Mouse (Mus musculus) megakaryocyte progenitor cell, adult 5-6 weeks (primary cell): Measurements from ENCODE around the gene Nsun2. TPM values are rescaled to one million over a fixed set of nuclear protein-coding genes. Genes with fewer than 3 reads are reported as not detected.

Experiments used
- ATAC-seq: replicated peaks from 2 replicates; pipeline ENCODE4 v1.8.0; 2016; ENCODE audit warnings: mild to moderate bottlenecking, moderate TSS enrichment, inconsistent platforms; ENCODE audit not compliant: poor library complexity
- total RNA-seq, 2 experiments: library from RNA; stranded (forward) in 1 of 2; stranded (reverse) in 1 of 2; fragments of 157-497, 149-512 nt in 1 of 2; fragments of 200-1000 nt in 1 of 2; gene quantifications; 2 replicates each; pipeline versions ENCODE4 v1.2.3 to v1.2.4; 2015 to 2017

The Nsun2 gene
- total RNA-seq (2015), result 111 and 121 TPM in 2 replicates
- 197 and 244 TPM in 2 replicates for total RNA-seq (2017)

DNA sequence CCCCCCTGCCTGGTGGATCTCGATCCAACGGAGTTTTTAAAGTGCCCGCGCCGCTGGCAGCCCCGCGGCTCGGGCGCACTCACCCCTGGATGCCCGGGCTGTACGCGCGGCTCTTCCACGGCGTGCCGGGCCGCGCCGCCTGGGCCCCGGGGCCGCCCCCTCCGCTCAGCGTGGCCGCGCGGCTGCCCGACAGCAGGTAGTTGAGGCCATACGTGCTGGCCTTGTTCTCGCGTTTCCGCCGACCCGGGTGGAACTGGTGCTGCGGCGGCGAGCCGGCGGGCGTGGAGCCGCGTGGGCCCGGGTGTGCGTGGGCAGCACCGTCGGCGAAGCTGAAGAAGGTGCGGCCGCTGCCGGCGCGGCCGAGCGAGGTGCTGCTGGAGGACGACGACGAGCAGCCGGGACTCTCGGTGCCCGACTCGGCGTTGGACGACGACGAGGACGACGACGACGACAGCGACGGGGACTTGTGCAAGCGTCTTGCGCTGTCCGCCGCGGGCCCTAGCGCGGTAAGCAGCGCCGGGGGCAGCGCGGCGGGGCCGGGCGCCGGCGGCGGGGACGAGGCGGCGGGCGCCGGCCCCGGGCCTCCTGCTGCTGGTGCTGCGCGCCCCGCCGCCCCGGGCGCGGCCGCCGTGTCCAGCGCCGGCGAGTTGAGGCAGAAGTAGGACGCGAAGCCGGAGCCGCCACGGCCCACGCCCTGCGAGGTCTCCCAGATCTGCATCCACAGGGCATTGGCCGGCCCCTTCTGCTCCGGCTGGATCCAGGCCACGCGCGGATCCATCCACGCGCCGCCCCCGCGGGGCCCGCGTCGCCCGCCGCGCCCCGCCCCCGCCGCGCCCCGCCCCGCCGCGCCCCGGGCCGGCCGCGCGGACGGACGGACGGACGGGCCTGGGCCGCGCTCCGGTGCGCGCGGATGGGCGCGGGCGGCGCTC lies at the start of gene Nsun2:
TSS of gene Nsun2 (plus strand) at position 342 of the 929 bp plus-strand sequence.
- ATAC-seq, result 0 out of 2 replicates have a peak, but pooled peaks have one; percentile 3

DNA sequence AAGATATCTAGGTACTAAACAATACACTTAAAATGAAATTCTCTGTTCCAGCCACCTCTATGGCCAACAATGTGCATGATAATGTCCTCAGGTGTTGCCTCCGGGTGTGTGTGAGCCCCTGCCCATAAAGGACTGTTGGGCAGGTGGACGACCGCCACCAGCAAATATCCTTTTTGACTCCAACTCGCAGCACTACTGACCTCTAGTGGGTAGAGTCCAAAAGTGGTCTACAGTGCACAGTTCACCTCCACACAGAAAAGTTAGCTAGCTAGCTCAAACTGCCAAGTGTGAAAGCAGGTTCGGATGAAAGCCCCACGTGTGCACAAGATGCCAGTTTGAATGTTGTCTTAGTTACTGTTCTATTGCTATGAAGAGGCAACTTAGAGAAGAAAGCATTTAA lies 48.2 kb upstream of the Nsun2 start:
- ATAC-seq, result peak; percentile 73

DNA sequence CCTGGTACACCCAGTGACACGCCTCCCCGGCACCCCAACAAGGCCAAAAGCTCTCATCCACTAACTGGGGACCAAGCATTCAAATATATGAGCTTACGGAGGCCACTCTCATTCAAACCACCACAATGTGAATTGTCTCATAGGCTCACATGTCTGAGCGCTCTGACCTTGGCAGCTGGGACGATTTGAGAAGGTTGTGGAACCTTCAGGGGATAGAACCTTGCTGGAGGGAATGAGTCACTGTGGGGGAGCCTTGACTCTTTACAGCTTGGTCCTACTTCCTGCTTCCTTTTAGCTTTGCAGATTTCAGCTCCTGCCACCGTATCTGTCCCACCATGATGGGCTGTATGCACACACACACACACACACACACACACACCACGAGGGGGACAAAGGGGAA lies 47.7 kb upstream of the Nsun2 start:
- ATAC-seq, result no peak

DNA sequence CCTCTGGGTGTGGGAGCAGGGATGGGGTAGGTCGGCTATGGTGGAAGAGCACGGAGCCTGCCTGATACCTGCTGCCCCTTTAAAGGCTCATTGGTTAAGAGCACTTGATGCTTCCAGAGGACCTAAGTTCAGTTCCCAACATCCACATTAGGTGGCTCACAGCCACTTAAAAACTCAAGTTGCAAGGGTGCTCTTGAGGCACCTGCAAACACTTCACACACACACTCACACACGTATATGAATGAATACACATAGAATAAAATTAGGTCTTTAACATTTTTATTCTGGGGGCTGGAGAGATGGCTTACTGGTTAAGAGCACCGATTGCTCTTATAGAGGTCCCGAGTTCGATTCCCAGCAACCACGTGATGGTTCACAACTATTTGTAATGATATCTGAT lies 46.4 kb upstream of the Nsun2 start:
- ATAC-seq, result no peak

DNA sequence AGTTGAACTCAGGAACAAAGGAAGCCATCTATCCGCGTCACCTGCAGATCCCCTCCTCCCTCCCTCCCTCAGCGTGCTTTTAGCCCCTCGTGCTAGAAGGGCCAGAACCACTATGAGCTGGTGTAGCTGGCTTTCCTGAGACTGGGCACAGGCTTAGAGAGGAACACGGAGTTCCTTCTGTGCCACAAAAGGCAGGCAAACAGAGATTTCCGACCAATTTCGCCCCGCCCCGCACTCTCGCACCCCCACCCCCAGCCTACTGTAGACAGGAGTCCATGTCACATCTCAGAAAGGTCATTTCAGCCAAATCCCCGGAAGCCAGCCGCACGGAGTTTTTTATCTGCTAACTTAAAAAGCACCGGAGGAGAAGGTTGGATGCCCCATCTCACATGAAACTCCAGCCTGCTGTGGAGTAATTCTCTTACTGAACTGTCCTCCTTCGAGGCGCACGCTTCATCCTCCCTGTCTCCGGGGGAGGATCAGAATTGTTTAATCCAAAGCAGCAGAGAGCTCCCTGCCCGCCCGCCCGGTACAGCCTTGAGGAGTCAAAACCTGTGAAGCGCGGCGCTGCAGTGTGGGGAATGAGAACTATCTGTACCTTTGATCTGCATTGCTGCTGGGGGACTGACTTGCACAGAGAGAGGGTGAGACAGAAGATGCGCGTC lies 45.8 kb upstream of the Nsun2 start:
- no peak for ATAC-seq

DNA sequence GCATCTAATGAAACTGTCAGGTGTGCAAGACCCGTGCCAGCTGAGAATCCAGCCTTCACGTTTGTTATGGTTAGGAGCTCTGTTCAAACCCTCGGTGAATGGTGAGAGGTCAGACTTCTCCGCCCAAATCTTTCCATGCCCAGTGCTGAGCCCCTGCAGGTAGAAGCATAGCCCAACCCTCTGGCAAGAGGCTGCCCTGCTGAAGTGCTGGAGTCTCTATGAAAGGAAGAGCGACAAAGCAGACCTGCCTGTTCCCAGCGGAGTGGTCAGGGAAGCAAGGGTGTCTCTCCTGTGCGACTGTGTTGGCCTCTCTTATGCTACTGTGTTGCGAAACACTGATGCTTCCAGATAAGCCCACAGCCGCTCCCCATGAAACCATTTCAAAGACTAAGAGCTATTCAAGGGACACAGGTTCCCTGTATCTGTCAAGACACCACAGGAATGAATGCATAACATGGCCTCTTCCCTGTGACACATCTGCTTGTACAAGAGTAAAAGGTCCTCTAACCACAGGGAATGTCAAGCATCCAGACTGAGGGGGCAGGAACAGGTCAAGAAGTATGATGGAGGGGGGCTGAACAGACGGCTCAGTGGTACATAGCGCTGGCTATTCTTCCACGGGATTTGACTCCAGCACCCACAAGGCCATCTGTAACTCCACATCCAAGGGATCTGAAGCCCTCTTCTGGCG lies 44.8 kb upstream of the Nsun2 start:
- ATAC-seq, result no peak

DNA sequence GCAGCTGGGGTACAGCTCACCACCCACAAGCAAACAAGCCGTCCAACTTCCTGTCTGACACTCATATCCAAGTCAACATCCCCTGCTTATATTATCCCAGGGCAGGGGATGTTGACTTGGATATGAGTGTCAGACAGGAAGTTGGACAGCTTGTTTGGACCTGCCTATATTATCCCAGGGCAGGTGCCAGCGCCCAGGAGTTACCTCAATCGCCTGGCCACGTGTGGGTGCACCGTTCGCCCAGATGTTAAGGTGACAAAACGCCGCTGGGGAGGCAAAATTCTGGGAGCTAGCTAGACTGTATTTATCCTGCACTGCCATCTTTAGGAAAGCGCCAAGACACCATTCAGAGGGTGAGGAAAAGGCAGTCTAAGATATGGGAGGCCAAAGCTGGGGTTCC lies 43.8 kb upstream of the Nsun2 start:
- ATAC-seq, result no peak

DNA sequence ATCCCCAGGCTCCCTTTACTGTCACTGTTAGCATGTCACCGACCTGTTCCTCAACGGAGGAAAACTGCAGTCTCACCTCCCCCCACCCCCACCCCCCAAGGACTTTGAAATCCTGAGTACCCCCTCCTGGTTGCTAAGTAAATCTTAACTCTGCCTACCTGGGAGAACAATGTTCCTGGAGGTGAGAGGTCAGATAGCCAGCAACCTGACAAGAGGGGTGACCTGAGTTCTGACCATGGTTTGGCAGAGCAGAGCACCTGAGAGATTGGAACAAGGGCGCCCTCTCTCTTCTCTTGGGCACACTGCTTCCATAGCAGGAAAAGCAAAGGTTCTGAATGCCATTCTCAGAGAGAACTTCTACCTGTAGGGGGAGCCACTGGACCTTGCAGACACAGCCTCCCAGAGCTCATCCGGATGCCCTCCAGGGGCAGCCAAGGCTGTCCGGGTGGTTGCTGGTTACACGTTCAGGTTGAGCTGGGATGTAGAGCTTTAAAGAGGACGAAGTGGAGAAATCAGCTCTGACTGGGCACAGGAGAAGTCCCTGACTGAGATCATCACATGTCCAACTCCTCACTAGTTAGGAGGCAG lies 40.6 kb upstream of the Nsun2 start:
- ATAC-seq, result peak; percentile 95

DNA sequence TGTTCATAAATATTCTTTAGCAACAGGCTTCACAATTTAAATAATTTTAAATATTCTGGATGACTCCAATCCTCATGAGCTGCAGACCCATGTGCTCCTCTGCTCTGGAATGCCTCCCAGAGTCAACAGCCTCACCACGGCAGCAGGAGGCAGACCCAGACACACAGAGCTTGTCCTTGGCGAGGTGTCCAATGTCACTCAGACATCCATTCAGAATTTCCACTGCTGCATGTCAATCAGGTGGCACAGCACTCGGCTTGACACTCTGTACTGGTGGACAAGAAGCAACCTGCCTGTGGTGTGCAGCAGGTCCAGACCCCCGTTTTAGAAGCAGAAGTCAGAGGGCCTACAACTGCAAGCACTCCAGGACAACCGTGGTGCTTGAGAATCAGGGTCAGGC lies 35.3 kb upstream of the Nsun2 start:
- ATAC-seq, result no peak

DNA sequence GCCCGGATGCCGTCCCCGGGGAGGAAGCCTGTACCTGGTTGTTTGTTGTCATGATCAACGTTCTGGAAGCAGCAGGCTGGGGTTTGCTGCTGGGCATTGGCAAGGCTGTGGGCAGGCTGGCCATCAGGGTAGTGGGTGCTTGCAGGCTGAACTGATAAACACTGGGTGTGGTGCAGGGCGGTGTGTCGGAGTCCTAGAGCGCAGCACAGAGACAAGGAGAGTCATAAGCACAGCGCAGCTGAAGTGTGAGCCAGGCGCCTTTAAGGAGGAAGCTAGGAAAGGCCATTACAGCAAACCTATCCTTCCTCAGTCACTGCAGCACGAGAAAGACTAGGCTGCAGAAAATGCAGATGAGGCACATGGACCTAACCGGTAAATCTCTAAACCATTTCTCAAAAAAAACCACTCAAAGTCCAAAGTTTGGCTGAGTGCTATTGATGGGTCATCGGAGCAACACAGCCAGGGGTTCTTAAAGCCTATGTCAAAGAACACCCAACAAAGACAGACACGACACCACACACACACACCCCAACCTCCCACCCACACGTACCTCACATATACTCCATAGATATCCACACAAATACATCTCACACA lies 31.3 kb upstream of the Nsun2 start:
- ATAC-seq, result peak; percentile 48

DNA sequence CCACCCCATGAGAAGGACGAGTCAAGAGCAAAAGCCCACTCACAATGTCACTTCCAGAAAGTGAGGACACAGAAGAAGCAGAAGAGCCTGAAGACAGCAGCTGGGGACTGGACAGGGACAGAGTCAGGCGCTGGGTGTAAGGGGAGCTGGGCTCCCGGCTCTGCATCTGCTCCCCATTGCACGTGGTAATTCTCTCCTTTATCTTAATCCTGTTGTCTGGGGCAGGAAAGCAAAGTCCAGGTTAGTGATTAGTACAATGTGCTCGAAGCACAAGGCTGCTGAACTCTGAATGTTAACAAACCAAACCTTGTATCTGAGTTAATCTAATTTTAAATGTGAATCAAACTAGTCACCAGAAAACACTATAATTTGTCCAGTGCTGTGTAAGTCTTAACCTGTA lies 30.7 kb upstream of the Nsun2 start:
- ATAC-seq, result no peak

DNA sequence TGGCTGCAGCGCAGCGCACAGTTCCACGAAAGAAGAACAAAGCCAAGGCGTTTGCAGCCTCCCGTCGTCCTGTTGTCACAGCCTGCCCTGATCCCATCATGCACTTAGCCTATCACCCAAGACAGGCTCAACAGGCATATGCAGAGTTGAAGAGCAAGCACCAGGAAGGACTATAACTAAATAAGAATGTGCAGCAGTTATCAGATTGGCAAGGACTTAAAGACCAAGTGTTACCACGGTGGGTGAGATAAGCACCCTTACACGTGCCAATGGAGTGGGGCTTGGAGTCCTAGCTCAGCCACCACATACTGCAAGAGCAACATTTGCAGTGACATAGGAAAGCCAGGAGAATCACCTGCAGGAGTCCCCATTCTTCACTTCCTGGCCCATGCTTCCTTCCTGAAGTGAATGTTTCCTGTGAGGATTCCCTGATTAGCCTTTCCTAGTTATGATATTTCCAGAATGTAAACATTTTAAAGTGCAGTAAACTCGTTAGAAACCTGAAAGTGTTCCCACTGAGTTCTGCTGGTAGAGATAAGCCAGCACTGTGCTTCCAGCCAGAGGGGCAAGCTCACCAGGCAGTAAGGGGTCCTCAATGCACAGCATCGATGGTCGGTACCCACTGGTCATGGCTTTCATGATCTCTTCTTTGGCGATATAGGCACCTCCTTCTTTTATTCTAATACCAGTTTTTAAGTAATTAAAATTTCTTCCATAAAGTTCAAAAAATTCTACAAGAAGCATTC lies 27.0 kb upstream of the Nsun2 start:
- ATAC-seq, result peak; percentile 82

DNA sequence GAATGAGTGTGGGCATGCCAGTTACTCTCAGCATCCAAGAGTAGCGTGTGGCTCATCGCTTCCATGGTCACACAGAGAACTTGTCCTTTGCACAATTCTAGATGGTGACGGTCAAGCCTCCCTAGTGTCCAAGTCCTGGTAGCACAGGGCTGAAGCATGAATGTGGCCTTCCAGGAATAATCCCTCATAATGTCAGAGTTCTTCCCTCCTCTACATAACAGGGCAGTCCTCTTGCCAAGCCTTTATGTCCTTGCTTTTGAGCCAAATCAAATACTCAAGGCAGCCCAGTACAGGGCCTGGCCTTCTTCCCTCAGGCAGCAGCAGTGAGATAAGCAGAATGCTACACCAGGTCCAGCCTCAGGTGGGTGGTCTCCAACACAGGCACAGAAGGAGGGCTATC lies 25.9 kb upstream of the Nsun2 start:
- ATAC-seq, result no peak

DNA sequence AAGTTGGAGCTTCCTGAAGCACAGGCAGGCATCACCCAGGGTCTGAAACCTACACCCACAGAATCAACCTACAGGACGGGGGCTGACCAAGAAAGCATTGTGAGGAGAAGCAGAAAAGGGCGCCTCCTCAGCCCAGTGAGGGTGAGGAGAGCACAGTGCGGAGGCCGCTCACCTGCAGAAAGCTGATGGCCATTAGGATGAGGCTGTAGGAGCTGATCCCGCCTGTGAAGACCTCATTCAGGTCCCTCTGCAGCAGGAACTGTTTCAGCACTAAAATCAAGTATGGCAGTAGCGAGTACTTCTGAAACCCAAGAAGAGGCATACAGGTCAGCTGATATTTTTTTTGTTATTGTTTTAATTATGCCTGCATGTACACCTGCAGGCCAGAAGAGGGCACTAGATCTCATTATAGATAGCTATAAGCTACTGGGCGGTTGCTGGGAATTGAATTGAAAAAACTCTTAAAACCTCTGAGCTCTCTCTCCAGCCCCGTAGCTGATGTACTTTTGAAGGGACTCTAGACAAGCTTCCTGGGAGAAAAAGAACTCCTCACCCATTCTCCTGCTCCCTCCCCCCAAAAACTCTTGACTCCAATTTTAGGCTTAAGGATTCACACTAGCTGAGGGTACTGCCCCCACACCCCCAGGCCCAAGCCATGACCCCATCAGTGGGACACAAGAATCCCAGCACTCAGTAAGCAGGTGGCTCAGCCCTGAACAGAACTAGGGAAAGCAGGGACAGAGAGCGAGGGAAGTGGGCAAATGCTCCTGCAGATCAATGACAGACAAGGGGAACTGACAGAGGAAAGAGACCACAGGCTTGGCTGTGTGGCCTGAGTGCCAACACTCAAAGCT lies 23.9 kb upstream of the Nsun2 start:
- ATAC-seq, result peak; percentile 51

DNA sequence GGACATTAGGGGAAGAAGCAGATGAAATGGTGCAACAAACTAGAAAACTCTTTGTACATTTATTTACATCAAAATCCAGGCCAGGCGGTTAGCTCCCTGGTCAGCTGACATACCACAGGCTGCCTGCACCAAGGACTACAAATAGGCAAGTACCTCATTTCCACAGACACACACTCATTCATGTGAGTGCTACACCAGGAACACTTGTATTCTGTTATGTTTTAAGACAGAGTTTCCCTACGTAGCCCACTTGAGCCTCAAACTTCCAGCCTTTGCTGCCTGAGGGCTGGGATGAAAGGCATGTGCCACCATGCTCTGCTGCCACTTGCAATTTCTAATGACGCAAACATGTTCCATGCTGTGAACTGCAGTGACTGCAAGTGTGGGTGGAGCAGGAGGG lies 18.5 kb upstream of the Nsun2 start:
- ATAC-seq, result no peak

DNA sequence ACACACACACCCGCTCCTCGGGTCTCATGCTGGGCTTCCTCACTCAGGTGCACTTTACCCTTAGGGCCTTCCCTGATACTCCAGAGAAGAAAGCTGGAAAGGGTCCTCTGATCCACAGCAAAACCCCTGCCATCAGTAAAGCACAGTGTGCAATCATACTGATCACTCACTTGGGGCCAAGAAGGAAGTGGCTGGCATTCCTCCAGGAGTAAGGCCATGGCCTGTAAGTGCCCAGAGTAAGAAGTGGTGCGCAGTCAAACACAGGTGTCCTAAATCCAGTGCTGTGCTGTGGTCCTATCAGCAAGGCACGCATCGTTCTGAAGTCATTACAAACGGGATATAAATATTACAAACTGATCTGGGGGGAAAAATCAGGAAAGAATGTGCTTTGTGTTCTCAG lies 16.1 kb upstream of the Nsun2 start:
- ATAC-seq, result no peak

DNA sequence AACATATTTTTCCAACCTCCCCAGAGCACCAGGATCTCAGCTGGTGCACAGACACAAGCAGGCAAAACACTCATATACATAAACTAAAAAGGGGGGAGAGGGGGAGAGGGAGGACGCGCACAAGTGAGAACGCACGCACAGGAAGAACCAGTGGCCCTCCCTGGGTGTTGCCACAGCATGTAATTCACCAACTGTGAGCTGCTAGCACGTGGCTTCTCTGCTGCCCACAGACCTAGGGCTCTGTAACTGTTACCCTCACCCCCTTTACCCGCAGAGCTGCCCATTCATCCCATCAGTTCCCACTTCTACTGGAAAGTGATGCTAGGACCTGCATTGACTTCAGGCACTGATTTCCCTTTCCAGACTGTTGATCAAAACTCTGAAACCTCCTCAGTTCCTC lies 14.4 kb upstream of the Nsun2 start:
- peak; percentile 83 for ATAC-seq

DNA sequence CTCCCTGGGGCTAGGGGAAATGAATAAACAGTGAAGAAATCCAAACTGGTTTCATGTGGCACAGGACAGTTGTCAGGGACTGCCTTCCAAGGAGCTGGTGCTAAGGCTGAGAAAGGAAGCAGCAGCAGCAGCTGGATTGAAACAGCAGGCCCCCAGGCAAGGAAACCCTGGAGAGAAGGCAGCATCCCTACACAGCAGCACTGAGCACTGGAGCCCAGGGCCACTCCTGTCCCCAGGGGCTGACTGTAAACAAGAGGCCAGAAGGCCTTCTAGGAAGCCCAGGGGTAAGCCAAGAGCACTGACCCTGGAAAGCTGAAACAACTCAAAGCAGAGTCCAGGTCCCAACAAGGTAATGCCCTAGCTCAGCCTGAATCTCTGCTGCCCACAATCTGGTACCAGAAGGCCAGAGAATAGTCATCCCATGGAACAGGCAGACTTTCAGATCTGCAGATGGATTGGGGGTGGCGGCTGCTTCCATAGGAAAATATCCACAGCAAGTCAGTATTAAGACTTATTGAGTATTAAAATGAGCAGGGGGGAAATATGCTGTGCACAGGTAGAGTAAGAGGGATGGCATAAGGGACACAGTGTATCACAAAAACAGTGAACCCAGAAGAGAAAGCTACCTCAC lies 11.3 kb upstream of the Nsun2 start:
- ATAC-seq, result no peak
